Mouse (Mus musculus) erythroblast, embryonic 14.5 days (primary cell): ENCODE data around the gene Kcnj6.

Experiments used
- GATA1 ChIP-seq: IDR thresholded peaks from 2 replicates; pipeline ENCODE4 v1.6.1; 2012; ENCODE audit warnings: low read length, inconsistent platforms, mixed read lengths
- TAL1 ChIP-seq: IDR thresholded peaks from 3 replicates; pipeline ENCODE4 v1.6.1; 2012; ENCODE audit warnings: low read length, inconsistent platforms, mixed read lengths

DNA sequence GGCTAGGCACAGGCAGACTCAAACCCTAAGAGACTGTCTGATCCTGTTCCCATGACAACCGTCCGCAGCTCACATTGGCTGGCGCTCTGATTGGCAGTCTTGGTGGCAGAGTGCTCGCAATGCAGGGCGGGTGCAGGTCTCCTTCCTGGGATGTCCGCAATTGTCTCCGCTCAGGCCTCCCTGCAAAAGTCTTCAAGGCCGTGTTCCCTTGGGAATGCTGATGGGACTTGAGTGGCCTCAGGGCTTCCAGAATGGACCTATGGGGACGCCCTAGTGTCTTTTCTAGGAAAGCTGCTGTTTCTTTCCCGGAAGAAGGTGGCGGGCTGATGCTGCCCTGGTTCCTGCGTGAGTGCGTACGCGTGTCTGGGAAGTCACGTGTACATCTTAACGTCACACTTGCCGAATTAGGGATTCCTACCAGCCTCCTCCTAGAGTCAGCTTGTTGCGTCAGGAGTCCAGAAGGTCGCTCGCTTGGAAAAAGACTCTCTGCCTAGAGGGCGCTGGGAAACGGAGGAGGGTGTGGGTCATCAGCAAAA is 273.4 kb downstream of the Kcnj6 start:
- TF ChIP-seq GATA1 (no peak), TAL1 (no peak)
